Mouse (Mus musculus) embryonic facial prominence, embryonic 12.5 days (tissue): ENCODE measurements at regions not wholly inside any gene's neighbourhood (a gene's known extent, or its start where the extent isn't known, plus 50 kb on each side); places are given as distances from the start of the nearest gene placed in this dataset.
"Not testable (repeated sequence)": the region's sequence is repeated elsewhere in the genome, so short reads cannot be mapped to it uniquely, and the experiment has no call there.

Experiments
- ATAC-seq: fragments of 200-750 bp; cut with Nextera tagmentation; 2 replicates; pipeline ENCODE4 v1.8.0; 2017; ENCODE audit not compliant: insufficient number of reproducible peaks, insufficient read depth, low FRiP score, low TSS enrichment
- H3K27ac ChIP-seq: fragments of 300-500 bp; sonication (generic); 2 replicates; pipeline ENCODE4 v1.5.1; 2016; ENCODE audit warnings: mild to moderate bottlenecking
- H3K27me3 ChIP-seq: fragments of 300-500 bp; sonication (generic); 2 replicates; pipeline ENCODE4 v1.6.1; 2016; ENCODE audit warnings: mild to moderate bottlenecking, moderate library complexity
- H3K36me3 ChIP-seq: fragments of 300-500 bp; sonication (generic); 2 replicates; pipeline ENCODE4 v1.6.1; 2016; ENCODE audit warnings: mild to moderate bottlenecking
- H3K4me1 ChIP-seq: fragments of 300-500 bp; sonication (generic); 2 replicates; pipeline ENCODE4 v1.6.1; 2016
- H3K4me2 ChIP-seq: fragments of 300-500 bp; sonication (generic); replicated peaks from 2 replicates; pipeline ENCODE4 v1.6.1; 2016; ENCODE audit warnings: mild to moderate bottlenecking, moderate library complexity
- H3K4me3 ChIP-seq: fragments of 300-500 bp; sonication (generic); 2 replicates; pipeline ENCODE4 v1.5.1; 2016; ENCODE audit warnings: mild to moderate bottlenecking
- H3K9ac ChIP-seq: fragments of 300-500 bp; sonication (generic); 2 replicates; pipeline ENCODE4 v1.6.1; 2016; ENCODE audit warnings: mild to moderate bottlenecking, moderate library complexity
- H3K9me3 ChIP-seq: fragments of 300-500 bp; sonication (generic); 2 replicates; pipeline ENCODE4 v1.6.1; 2016; ENCODE audit warnings: mild to moderate bottlenecking, moderate library complexity
- WGBS: fragments of 180-500 bp; shearing (Covaris S2); methylation state at CpG from one replicate; pipeline ENCODE4 v1.1.7; 2016; 5-methylcytosine and 5-hydroxymethylcytosine counted together

DNA sequence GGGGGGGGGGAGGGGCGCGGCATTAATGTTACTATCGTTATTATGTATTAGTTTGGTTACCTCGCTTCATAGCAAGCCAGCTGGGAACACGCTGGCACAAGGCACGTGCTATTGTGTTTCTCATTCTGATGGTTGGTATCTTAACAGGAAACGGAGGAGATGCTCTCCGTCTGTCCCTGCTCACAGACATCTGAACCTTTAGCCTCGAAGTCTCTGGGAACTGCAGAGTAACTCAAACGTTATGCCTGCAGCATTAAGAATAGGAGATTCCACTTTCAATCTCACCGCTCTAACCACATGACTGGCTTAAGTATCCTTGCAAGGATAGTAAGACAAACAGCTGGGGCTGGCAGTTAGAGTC, 80.0 kb downstream of the Nfkbiz start:
- Histone ChIP-seq H3K9me3 (no peaks in the 10 kb centered on the region), H3K4me2 (no peak overlapping the region), H3K9ac (no peak overlapping the region), H3K4me1 (peaks cover 3% of the 10 kb centered on the region; the same call in 1 of the 2 replicates), H3K27me3 (no peaks in the 10 kb centered on the region), H3K4me3 (no peak overlapping the region), H3K36me3 (no peaks in the 10 kb centered on the region), H3K27ac (no peak overlapping the region)
- no peak for ATAC-seq
- 66% methylated on average over 11 of the region's 11 CpGs for WGBS

- WGBS: 27% methylated on average over 5 of the region's 5 CpGs
- no peaks in the 10 kb centered on the region for H3K36me3 ChIP-seq
- ATAC-seq: peak; percentile 72; the same call in 1 of the 2 replicates
These were observed 80.6 kb downstream of the Nfkbiz start for GRCm38 (mm10) chr16:55757952-55758706.

GRCm38 (mm10) chr16:55757422-55757815, 81.3 kb downstream of the Nfkbiz start:
- H3K4me3 ChIP-seq, H3K36me3 ChIP-seq, H3K9ac ChIP-seq, H3K4me1 ChIP-seq, H3K9me3 ChIP-seq, H3K4me2 ChIP-seq, H3K27me3 ChIP-seq, ATAC-seq, H3K27ac ChIP-seq: not testable (repeated sequence)
- WGBS: 91% methylated on average over 3 of the region's 3 CpGs

More at GRCm38 (mm10) chr16:55757952-55758706, 80.6 kb downstream of the Nfkbiz start:
- H3K9me3 ChIP-seq: no peaks in the 10 kb centered on the region
- no peak overlapping the region for H3K9ac ChIP-seq
- H3K4me2 ChIP-seq: no peak overlapping the region
- H3K27ac ChIP-seq: peak overlapping the region; percentile 46
- peaks cover 3% of the 10 kb centered on the region; the same call in 1 of the 2 replicates for H3K4me1 ChIP-seq
- no peaks in the 10 kb centered on the region for H3K27me3 ChIP-seq
- no peak overlapping the region for H3K4me3 ChIP-seq

DNA sequence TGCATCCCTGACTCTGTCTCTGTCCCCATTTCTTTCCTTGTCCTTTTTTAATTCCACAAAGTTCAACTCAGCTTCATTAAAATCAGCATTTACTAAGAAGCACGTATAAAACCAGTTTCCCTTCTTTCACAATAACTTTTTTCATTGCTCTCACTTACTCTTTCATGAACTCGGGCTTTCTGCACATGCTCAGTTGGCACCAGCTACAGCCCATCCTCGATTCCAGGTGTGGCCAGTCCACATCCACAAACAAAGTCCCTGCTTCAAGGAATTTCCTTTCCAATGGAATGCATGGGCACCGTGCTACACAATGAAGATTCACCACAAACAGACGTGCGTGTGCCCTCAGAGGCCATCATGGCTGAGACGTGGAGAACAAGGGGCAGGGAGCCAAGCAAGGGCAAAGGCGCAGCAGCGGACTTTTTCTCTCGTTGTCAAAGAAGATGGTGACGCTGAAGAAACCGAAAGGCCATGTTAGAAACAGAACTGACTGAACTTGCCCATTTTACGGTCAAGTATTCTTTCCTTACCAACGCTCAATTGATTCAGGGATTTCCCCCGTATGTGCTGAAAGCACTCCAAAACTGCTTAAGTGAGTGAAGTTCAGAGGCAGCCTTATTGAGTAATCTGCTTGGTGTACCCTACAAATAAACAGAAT, 81.8 kb downstream of the Nfkbiz start:
- WGBS: 88% methylated on average over 15 of the region's 15 CpGs
- Histone ChIP-seq H3K4me2 (no peak overlapping the region), H3K9ac (no peak overlapping the region), H3K36me3 (no peaks in the 10 kb centered on the region), H3K27me3 (no peaks in the 10 kb centered on the region), H3K9me3 (no peaks in the 10 kb centered on the region), H3K4me3 (no peak overlapping the region), H3K4me1 (peaks cover 3% of the 10 kb centered on the region; the same call in 1 of the 2 replicates), H3K27ac (no peak overlapping the region)
- ATAC-seq: no peak

DNA sequence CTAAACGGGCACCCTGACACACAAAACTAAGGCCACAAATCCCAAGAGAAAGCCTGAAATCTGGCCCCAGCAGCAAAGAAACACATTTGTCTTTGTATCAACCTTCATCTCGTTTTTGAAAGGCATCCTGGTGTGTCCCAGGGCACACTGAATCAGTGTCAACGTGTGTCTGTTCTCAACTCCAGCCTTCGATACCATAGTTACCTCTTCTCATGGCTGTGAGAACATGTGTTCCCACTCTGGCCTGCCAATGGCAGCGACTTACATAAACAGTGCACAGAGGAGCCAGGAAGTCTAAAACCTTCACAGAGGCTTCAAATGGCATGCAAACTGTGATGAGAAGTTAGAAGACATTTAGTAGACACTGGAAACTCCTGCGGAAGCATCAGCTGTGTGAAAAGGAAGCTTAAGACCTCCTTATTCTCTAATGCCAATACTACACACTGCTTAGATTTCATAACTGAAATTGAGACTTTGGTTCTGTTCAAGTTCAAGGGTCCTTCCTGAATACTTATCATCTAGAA, 83.3 kb downstream of the Nfkbiz start:
- ATAC-seq: no peak
- WGBS: 67% methylated on average over 6 of the region's 6 CpGs
- Histone ChIP-seq H3K9ac (no peak overlapping the region), H3K36me3 (no peaks in the 10 kb centered on the region), H3K27me3 (no peaks in the 10 kb centered on the region), H3K4me2 (no peak overlapping the region), H3K27ac (no peak overlapping the region), H3K9me3 (no peaks in the 10 kb centered on the region), H3K4me3 (no peak overlapping the region), H3K4me1 (peaks cover 3% of the 10 kb centered on the region; the same call in 1 of the 2 replicates)

- Histone ChIP-seq H3K9ac (no peak overlapping the region), H3K4me2 (no peak overlapping the region), H3K27ac (no peak overlapping the region), H3K9me3 (no peaks in the 10 kb centered on the region), H3K27me3 (no peaks in the 10 kb centered on the region), H3K36me3 (no peaks in the 10 kb centered on the region), H3K4me3 (no peak overlapping the region), H3K4me1 (peaks cover 3% of the 10 kb centered on the region; the same call in 1 of the 2 replicates)
- WGBS: 91% methylated on average over 14 of the region's 14 CpGs
- ATAC-seq: no peak
These were observed 84.5 kb downstream of the Nfkbiz start for GRCm38 (mm10) chr16:55754092-55754763.

- Histone ChIP-seq H3K4me1 (peaks cover 2% of the 10 kb centered on the region; the same call in 1 of the 2 replicates), H3K4me3 (no peak overlapping the region), H3K36me3 (no peaks in the 10 kb centered on the region), H3K4me2 (no peak overlapping the region), H3K9ac (no peak overlapping the region), H3K27ac (no peak overlapping the region), H3K9me3 (no peaks in the 10 kb centered on the region), H3K27me3 (no peaks in the 10 kb centered on the region)
- 80% methylated on average over 4 of the region's 4 CpGs for WGBS
- ATAC-seq: no peak
These were observed 85.3 kb downstream of the Nfkbiz start for GRCm38 (mm10) chr16:55753380-55753779.

DNA sequence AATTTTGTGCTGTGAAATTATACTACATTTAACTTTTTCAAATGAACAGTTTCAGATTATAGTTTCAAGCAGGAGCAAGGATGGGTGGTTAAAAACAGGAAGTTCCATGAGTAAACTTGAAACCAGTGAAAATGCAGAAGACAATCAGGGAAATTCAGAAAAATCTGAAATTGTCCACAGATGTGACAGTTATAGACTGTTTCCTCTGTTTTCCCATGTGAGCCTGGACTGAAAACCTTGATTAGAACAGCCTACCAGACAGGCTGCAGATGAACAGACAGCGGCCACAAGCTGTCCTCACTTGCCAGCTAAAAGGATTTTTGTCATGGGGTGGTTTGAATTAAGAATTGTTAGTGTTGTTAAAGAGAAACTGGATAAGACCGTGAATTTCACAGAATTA, 91.4 kb downstream of the Nfkbiz start:
- Histone ChIP-seq H3K4me1 (no peaks in the 10 kb centered on the region), H3K27ac (no peak overlapping the region), H3K27me3 (no peaks in the 10 kb centered on the region), H3K9ac (no peak overlapping the region), H3K4me3 (no peak overlapping the region), H3K9me3 (no peaks in the 10 kb centered on the region), H3K36me3 (no peaks in the 10 kb centered on the region), H3K4me2 (no peak overlapping the region)
- ATAC-seq: no peak
- 23% methylated on average over 2 of the region's 2 CpGs for WGBS

GRCm38 (mm10) chr16:55746159-55746558, 92.5 kb downstream of the Nfkbiz start:
- Histone ChIP-seq H3K27me3 (no peaks in the 10 kb centered on the region), H3K9me3 (no peaks in the 10 kb centered on the region), H3K4me1 (no peaks in the 10 kb centered on the region), H3K4me2 (no peak overlapping the region), H3K27ac (no peak overlapping the region), H3K36me3 (no peaks in the 10 kb centered on the region), H3K4me3 (no peak overlapping the region), H3K9ac (no peak overlapping the region)
- no peak for ATAC-seq
- WGBS: 60% methylated on average over 3 of the region's 3 CpGs

- Histone ChIP-seq H3K9me3 (no peaks in the 10 kb centered on the region), H3K4me1 (no peaks in the 10 kb centered on the region), H3K36me3 (no peaks in the 10 kb centered on the region), H3K27me3 (no peaks in the 10 kb centered on the region), H3K4me3 (no peak overlapping the region), H3K27ac (no peak overlapping the region), H3K4me2 (no peak overlapping the region), H3K9ac (no peak overlapping the region)
- 83% methylated on average over 3 of the region's 3 CpGs for WGBS
- ATAC-seq: no peak
These were observed 93.6 kb downstream of the Nfkbiz start for GRCm38 (mm10) chr16:55745094-55745493.

- Histone ChIP-seq H3K4me3 (no peak overlapping the region), H3K9ac (no peak overlapping the region), H3K27me3 (no peaks in the 10 kb centered on the region), H3K9me3 (no peaks in the 10 kb centered on the region), H3K4me1 (no peaks in the 10 kb centered on the region), H3K27ac (no peak overlapping the region), H3K36me3 (no peaks in the 10 kb centered on the region), H3K4me2 (no peak overlapping the region)
- WGBS: 83% methylated on average over 2 of the region's 2 CpGs
- no peak for ATAC-seq
These were observed 97.4 kb downstream of the Nfkbiz start for GRCm38 (mm10) chr16:55741099-55741863.
